Comparison of ENCODE assay signal across 22 mouse cellular contexts in genomic region chr14:13357101-13357667, GRCm38 (mm10).
DNase-seq lines count a peak whose midpoint lies in the region; ATAC-seq and TF ChIP-seq lines count a peak whose summit lies in the region.
"Had no signal": no experiment of that assay in that cellular context is flagged by ENCODE, and none has a peak within 500 bp of the region (broad histone marks: within the 10 kb centered on the region; RNA-seq: fewer than 3 reads in every experiment).

No protein-coding gene starts in this region.

- H3K27ac ChIP-seq in forebrain, embryonic 12.5 days = no peak overlapping the region
- H3K27ac ChIP-seq in forebrain, embryonic 10.5 days = no peak overlapping the region
- H3K27ac ChIP-seq in layer of hippocampus, adult 2 months = 0 out of 2 replicates have a peak overlapping the region, but pooled peaks have one; percentile 0
- no peak overlapping the region for H3K27ac ChIP-seq in hindbrain, postnatal 0 days
- H3K27ac ChIP-seq in liver, embryonic 11.5 days (ENCODE audit: low read depth, low read length) = no peak overlapping the region
- H3K27ac ChIP-seq: embryonic facial prominence, embryonic 12.5 days; gastrocnemius, adult 2 months; kidney, embryonic 15.5 days; limb, embryonic 13.5 days; liver, embryonic 15.5 days; neural tube, embryonic 12.5 days had no signal

- H3K9ac ChIP-seq in forebrain, embryonic 12.5 days = no peak overlapping the region
- no peak overlapping the region for H3K9ac ChIP-seq in hindbrain, postnatal 0 days (replicated peaks; ENCODE audit: low read length)
- no peak overlapping the region for H3K9ac ChIP-seq in liver, embryonic 11.5 days (ENCODE audit: low read depth, low read length)
- H3K9ac ChIP-seq: embryonic facial prominence, embryonic 12.5 days; kidney, embryonic 15.5 days; limb, embryonic 13.5 days; liver, embryonic 15.5 days; neural tube, embryonic 12.5 days had no signal

- H3K4me3 ChIP-seq in forebrain, embryonic 12.5 days (replicated peaks) = no peak overlapping the region
- no peak overlapping the region for H3K4me3 ChIP-seq in forebrain, embryonic 10.5 days
- H3K4me3 ChIP-seq in layer of hippocampus, adult 2 months = no peak overlapping the region
- no peak overlapping the region for H3K4me3 ChIP-seq in hindbrain, postnatal 0 days (ENCODE audit: low read length)
- no peak overlapping the region for H3K4me3 ChIP-seq in liver, embryonic 11.5 days (ENCODE audit: low read depth, low read length)
- H3K4me3 ChIP-seq: embryonic facial prominence, embryonic 12.5 days; gastrocnemius, adult 2 months; kidney, embryonic 15.5 days; limb, embryonic 13.5 days; liver, embryonic 15.5 days; neural tube, embryonic 12.5 days had no signal

- H3K9me3 ChIP-seq in forebrain, embryonic 12.5 days = no peaks in the 10 kb centered on the region
- H3K9me3 ChIP-seq in forebrain, embryonic 10.5 days = no peaks in the 10 kb centered on the region
- H3K9me3 ChIP-seq in hindbrain, postnatal 0 days (ENCODE audit: low read length) = no peaks in the 10 kb centered on the region
- H3K9me3 ChIP-seq in liver, embryonic 11.5 days (ENCODE audit: control insufficient read depth, low read length) = no peaks in the 10 kb centered on the region
- H3K9me3 ChIP-seq: embryonic facial prominence, embryonic 12.5 days; kidney, embryonic 15.5 days; limb, embryonic 13.5 days; liver, embryonic 15.5 days; neural tube, embryonic 12.5 days had no signal

- H3K27me3 ChIP-seq in forebrain, embryonic 12.5 days = no peaks in the 10 kb centered on the region
- H3K27me3 ChIP-seq in forebrain, embryonic 10.5 days (ENCODE audit: poor library complexity, severe bottlenecking) = no peaks in the 10 kb centered on the region; the same call in none of the 2 replicates
- H3K27me3 ChIP-seq in hindbrain, postnatal 0 days (ENCODE audit: insufficient read depth, low read length) = no peaks in the 10 kb centered on the region
- no peaks in the 10 kb centered on the region for H3K27me3 ChIP-seq in liver, embryonic 11.5 days (replicated peaks; ENCODE audit: control insufficient read depth, insufficient read depth, low read length)
- H3K27me3 ChIP-seq: embryonic facial prominence, embryonic 12.5 days; kidney, embryonic 15.5 days; limb, embryonic 13.5 days; liver, embryonic 15.5 days; neural tube, embryonic 12.5 days; Patski had no signal

- no peak for DNase-seq in forebrain, embryonic 10.5 days (ENCODE audit: extremely low spot score, low spot score)
- DNase-seq in layer of hippocampus, adult 2 months (ENCODE audit: low spot score in 2 of 2) = no peak
- DNase-seq in layer of hippocampus, adult 9-10 months (ENCODE audit: low spot score) = no peak
- DNase-seq in brain, adult 2 months (ENCODE audit: low read depth, low spot score) = peak; percentile 26
- peak; percentile 26 for DNase-seq in hindbrain, postnatal 0 days (ENCODE audit: low spot score)
- DNase-seq in liver, embryonic 11.5 days (ENCODE audit: low spot score) = no peak
- DNase-seq: adrenal gland, postnatal 36 days; gastrocnemius, adult 2 months; heart, adult 18-20 months; heart, postnatal 4 days; layer of hippocampus, adult 9-11 months; lung, postnatal 10 days; right cerebral cortex, adult 18-20 months; spleen, adult 18-20 months had no signal

- no peaks in the 10 kb centered on the region for H3K36me3 ChIP-seq in forebrain, embryonic 12.5 days (replicated peaks)
- H3K36me3 ChIP-seq in forebrain, embryonic 10.5 days (replicated peaks) = no peaks in the 10 kb centered on the region
- no peaks in the 10 kb centered on the region for H3K36me3 ChIP-seq in hindbrain, postnatal 0 days (ENCODE audit: insufficient read depth, low read length)
- no peaks in the 10 kb centered on the region for H3K36me3 ChIP-seq in liver, embryonic 11.5 days (ENCODE audit: control insufficient read depth, insufficient read depth, low read length)
- H3K36me3 ChIP-seq: embryonic facial prominence, embryonic 12.5 days; kidney, embryonic 15.5 days; limb, embryonic 13.5 days; liver, embryonic 15.5 days; neural tube, embryonic 12.5 days had no signal

- H3K4me1 ChIP-seq in forebrain, embryonic 12.5 days = 0 out of 2 replicates have a peak, but pooled peaks cover 3% of the 10 kb centered on the region
- H3K4me1 ChIP-seq in forebrain, embryonic 10.5 days = peaks cover 9% of the 10 kb centered on the region
- no peaks in the 10 kb centered on the region for H3K4me1 ChIP-seq in hindbrain, postnatal 0 days (ENCODE audit: insufficient read depth, low read length)
- H3K4me1 ChIP-seq in liver, embryonic 11.5 days (replicated peaks; ENCODE audit: control insufficient read depth, insufficient read depth, low read length) = no peaks in the 10 kb centered on the region
- H3K4me1 ChIP-seq: embryonic facial prominence, embryonic 12.5 days; kidney, embryonic 15.5 days; liver, embryonic 15.5 days; neural tube, embryonic 12.5 days had no signal

- H3K4me2 ChIP-seq in forebrain, embryonic 12.5 days = no peak overlapping the region
- no peak overlapping the region for H3K4me2 ChIP-seq in hindbrain, postnatal 0 days (ENCODE audit: low read depth, low read length)
- H3K4me2 ChIP-seq in liver, embryonic 11.5 days = no peak overlapping the region
- H3K4me2 ChIP-seq: embryonic facial prominence, embryonic 12.5 days; kidney, embryonic 15.5 days; limb, embryonic 13.5 days; liver, embryonic 15.5 days; neural tube, embryonic 12.5 days had no signal

- peak; percentile 62; the same call in 1 of the 2 replicates for ATAC-seq in forebrain, embryonic 12.5 days (ENCODE audit: low FRiP score)
- ATAC-seq in hindbrain, postnatal 0 days = no peak
- no peak for ATAC-seq in liver, embryonic 11.5 days (replicated peaks; ENCODE audit: low FRiP score)
- ATAC-seq: activated CD4-positive, CD25-positive, alpha-beta regulatory T cell, adult 4 months had no signal

- 60% methylated on average over 5 of the region's 5 CpGs for WGBS in forebrain, embryonic 12.5 days
- 82% methylated on average over 5 of the region's 5 CpGs for WGBS in forebrain, embryonic 10.5 days
- WGBS in hindbrain, postnatal 0 days = 46% methylated on average over 5 of the region's 5 CpGs
- WGBS in liver, embryonic 11.5 days = 70% methylated on average over 5 of the region's 5 CpGs

- TF ChIP-seq CTCF in layer of hippocampus, adult 2 months (conservative IDR thresholded peaks at IDR 0.05) = no peak
- TF ChIP-seq CTCF in hindbrain, postnatal 0 days (IDR thresholded peaks at IDR 0.05; ENCODE audit: low read depth) = no peak

Comparison
In these comparisons a context has a peak if more than half of its experiments do, and no peak if none do; other contexts are left out.
1. DNase-seq: peak in brain, adult 2 months (single experiment) and hindbrain, postnatal 0 days (single experiment); none in forebrain, embryonic 10.5 days (single experiment), layer of hippocampus, adult 2 months (0 of 2), layer of hippocampus, adult 9-10 months (single experiment) and liver, embryonic 11.5 days (single experiment).